Mouse (Mus musculus): ENCODE results near the gene Etv3.
"Not testable (repeated sequence)": the region's sequence is repeated elsewhere in the genome, so short reads cannot be mapped to it uniquely, and the experiment has no call there.

Etv3 gene

DNA sequence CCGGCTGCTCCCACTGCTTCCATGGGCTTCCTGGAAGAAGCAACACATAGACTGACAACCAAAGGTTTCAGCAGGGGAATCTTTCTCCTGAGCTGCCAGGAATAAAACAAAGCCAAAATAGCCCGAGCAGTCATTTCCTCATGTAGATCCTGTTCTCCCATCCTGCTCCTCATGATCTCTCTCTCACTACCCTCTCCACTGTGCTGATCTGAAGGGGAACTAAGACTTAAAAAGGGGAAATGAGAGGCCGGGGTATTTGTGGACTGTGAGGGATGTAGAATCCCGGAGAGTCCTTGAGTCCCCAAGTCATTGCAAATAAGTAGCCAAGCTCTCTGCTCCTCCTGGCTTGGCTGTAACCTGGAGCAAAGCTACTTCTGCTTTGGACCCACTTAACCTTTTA is 4.1 kb upstream of the Etv3 start:
- DNase-seq: no peak

DNA sequence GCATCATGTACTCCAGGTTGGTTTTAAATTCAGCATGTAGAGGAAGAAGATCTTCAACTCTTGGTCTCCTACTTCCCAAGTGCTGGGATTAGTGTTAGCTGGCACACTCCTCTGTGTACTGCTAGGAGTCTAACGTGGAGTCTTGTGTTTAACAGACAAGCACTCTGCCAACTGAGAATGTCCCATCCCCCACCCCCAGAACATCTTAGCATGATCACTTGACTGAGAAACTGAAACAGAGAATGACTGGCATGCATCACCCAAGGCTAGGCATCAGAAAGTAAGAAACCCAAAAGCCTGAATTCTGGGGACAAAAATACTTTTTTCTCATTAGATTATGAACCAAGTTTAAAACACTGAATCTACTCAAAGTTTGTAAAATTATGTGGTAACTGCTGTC is 3.4 kb upstream of the Etv3 start:
- no peak for DNase-seq

DNA sequence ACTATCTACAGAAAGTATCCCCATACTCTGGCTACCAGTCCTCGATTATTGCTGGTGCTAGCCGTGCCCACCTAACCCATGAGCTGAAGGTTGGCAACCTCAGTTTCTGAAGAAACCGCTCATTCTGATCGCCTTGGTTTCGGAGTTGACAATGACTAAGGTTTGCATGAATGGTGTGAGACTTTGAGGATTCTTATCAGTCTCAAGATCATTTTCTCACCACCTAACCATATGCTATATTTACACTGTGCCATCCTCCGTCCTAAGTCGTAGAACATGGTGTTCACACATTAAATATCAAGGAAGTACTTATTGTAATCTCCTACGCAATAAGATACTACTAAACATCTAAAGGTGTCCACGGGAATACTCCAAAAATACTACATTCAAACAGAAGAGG is 1.5 kb upstream of the Etv3 start:
- DNase-seq: no peak

DNA sequence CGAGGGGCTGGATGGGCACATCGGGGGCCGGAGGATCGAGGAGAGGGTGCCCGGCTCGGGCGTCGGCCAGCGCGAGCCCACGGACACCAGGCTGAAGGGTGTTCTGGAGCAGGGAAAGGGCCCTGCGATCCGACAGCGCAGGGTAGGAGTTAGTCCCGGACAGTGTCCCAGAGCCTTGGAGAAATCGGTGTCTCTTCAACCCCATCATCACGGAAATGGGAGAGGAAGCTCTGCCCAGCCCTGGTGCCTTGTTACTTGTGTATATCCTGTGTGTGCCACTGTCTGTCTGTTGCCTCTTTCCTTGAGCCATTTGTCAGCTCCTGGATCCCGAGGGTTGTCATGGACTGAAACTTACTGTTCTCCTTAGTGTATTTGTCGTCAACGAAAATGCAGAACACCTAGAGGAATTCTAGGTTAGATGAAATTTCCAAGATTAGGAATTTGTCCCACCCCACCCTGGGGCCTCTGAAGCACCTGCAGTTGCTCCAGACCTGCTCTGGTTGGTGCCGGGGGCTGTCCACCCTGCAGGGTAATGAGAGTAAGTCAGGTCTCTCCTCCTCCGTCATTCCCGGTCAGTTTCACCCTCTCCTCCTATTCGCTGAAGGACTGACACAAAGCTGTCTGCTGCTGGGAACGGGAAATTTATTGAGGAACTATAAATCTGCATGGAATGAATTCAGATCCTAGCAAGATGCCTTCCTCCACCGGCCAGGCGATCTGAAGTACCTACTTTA is 797 bp downstream of the Etv3 start:
- DNase-seq: no peak

DNA sequence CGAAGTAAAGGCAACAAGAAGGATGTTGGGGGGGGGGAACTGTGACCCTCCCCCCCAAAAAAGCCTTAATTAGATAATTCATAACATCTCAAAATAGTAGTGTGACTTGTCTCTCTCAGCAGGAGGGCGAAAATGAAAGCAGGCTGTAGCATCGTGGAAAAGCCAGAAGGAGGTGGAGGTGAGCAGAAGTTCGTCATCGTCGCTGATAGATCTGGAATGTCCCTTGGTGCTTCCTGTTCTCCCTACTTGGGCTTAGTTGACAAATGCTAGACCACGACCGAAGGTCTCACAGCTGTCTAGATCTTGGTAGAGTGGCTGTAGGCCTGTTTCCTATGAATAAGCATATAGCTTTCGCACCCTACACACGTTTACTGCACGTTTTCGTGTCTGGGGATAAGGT is 1.9 kb downstream of the Etv3 start:
- DNase-seq: no peak

DNA sequence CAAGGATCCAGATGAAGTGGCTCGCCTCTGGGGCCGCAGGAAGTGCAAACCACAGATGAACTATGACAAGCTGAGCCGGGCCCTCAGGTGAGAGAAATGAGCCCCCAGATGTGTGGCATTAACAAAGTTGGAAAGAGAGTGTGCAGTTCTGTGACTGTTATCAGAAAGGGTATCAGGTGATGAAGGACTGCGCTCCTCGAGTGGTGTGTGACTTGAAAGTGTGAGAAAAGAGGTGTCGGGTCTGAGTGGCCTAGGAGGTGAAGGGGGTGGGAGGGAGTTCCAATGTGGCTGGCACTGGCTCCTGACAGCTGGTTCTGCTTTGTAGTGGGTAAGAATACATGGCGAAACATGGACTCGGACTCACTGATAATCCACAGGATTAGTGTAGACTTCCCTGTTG is 2.8 kb downstream of the Etv3 start:
- peak; percentile 23 to 24 for DNase-seq

DNA sequence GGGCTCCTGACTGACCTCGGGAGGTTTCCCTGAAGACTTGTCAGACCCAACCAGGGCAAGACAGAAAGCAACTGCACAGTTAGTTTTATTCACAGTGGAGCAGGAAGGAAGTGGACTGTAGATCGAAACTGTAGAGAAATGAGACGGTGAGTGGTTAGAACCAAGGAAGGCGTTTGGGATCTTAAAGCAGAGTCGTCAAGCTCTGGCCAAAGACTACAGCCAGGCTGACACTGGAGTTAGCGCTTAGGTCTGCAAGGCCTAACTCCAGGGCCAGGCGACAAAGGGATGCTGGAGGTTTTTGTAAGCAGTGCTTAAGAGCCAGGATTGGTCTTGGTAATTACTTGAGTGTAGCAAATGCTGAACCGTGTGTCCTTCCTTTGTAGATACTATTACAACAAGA is 3.6 kb downstream of the Etv3 start:
- DNase-seq: no peak

DNA sequence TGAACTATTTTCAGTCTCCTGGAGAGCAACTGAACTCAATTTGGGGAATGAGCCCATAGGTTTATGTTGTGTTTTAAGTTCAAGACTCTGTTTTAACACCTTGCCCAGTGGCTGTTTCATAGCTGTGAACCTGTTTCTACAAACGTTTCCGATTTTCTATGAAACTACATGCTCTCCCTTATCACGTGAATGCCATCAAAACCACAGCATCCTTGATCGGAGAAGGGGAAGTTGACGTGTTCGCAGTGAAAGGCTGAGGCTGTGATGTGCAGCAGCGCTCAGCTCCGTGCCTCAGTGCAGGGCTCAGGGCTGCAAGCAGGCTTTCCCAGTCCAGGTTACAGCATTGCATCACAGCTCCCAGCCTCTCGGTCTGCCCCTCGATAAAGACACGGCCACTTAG is 4.4 kb downstream of the Etv3 start:
- peak; percentile 67 to 79 for DNase-seq

DNA sequence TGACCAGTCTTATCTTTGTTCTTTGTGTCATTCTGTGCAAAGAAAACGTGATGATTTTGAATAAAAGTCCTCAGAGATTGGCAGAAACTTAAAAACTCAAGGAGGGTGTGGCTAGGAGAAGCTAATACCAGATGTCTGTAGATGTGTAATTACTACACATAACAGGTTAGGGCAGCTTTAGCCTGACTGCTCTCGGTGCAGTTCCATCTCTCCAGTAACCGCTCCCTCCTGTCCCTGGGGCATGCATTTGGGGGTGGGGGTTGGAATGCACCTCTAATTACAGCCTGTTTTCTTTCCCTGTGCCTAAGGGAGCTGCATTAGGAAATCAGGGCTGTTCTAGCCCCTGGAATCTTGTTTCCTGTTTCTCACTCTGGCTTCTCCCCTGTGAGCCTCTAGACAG is 5.0 kb downstream of the Etv3 start:
- no peak for DNase-seq

DNA sequence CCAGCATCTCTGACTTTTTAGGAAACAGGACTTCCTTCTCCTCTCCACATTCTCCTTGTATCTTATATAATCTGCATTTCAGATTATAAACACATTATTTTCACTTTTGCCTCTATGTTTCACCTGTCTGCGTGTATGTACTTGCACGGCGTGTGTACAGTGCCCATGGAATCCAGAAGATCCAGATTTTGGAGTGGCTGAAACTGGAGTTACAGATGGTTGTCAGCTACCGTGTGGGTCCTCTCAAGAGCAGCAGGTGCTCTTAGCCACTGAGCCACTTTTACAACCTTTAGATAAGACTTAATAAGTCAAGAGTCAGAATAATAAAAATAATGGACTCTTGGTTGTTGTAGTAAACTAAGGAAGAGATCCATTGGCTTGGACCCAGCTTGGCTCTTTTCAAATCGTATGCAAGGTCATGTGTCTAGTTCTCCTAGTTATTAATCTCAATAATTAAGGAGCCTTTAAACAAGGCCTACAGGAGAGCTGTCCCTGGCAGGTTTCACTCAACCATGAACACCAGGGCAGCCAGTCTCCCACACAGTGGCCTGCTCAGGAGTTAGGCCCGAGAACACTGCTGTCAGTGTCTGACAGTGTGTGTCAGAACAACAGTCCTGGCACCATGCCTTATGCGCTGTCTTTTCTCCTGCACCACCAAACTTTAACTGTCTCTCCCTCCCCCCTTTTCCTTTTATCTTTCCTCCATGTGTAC is 8.6 kb downstream of the Etv3 start:
- no peak for DNase-seq

DNA sequence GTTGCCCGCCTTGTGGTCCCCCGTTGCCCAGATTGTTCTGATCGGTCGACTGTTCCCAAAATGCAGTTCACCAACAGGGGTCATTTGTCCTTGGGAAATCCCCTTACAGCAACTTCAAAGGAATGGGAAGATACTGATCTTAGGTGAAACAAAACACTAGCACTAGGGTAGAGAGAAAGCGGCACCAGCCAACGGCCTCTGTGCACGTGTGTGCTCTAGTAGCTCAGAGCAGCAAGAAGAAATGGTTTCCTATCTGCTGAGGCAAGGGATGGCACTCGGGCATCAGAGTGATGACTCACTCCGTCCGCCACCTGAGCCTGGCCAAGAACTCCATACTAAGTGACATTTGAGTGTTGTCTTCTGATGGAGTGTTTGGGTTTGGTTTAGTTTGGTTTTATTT is 12.8 kb downstream of the Etv3 start:
- peak in 1 of 2 experiments; percentile 37 for DNase-seq

DNA sequence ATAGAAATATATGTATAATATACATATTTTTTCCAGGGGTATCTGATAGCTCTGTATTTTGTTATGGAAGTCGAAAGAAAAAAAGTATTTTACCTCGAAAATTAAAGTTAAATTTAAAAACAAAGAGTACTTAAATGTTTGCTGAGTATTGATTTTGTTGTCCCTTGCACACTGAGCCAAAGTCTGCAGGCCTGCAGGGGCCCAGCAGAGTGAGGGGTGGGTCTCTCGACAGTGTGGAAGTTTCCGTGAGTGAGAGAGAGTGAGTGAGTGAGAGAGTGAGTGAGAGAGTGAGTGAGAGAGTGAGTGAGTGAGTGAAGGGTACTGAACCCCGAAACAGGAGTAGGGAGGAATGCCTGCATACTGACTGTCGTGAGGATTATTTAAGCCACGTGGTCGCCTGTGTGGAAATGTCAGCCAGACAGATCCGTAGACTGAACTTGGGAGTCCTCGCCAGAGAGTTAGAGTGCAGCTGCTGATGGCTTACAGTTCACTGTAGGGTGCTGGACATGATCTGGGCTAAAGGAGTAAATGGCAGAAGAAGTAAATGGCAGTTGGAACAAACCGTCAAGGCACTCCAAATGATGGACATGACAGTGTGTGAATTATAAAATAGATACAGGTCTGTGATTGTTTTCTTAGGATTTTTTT is 14.9 kb downstream of the Etv3 start:
- no peak for DNase-seq

DNA sequence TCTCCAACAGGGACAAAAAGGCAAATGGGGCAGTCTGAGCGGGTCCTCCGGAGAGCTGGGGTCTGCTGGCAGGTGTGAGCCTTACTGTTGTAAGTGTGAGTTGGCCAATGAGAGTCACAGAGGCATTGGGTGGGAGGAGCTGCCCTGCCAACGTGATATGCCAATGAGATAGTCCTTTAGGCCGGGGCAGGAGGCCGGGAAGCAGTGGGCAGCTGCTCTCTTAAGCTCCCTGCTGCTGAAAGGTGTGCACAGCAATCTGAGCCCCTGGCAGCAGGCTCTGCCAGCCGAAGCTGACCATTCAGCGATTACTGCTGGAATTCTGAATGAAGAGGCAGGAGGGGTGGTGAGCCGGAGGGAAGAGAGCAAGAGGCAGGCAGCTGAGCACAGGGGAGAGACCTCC is 15.5 kb downstream of the Etv3 start:
- no peak for DNase-seq

DNA sequence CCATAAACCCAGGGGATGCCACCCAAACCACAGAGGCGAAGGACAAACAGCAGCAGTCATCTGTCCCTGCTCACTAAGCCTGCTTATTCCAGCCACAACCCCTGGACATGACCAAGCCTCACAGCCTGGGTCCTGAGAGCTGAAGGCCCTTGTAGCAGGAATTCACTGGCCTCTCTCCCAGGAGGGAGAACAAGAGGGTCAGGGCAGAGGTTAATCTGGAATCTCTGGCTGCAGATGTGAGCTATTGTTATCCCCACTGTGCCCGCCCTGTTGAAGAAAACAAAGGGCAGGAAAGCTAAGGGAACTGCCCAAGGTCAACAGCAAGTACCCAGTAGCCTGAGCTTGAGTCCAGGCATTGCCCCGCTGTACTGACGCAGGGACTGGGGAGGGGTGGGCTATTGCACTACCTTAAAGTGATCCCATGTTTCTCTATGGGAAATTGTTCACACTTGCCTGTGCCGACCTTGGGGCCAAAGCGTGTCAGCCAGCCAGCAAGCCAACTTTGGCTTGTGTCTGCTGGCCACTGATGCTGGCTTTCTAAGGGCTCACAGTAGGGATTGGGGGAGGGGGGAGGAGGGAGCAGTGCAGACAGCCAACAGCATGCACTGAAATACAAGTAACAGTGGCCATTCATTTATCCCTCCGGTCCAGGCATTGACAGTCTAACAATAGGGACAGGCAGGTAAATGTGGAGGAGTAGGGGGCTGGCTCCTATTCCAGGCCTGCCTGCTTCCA is 17.4 kb downstream of the Etv3 start:
- DNase-seq: no peak

DNA sequence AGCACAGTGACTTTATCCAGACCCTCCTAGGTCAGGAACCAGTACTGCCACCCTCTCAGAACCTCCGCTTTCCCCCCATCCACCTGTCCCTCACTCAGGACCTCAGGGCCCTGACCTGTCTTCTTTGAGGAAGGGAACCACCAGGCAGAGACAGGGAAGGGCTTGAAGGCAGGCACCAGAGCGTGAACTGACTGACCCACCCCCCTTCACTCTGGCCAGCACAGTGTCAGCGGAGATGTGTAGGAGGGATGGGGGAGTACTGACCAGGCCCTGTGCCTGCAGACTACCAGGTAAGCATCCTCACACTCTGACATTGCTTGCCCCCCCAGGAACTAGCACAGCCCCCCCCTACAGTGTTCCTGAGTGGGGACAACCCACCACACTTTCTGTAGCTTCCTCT is 20.3 kb downstream of the Etv3 start:
- DNase-seq: no peak

DNA sequence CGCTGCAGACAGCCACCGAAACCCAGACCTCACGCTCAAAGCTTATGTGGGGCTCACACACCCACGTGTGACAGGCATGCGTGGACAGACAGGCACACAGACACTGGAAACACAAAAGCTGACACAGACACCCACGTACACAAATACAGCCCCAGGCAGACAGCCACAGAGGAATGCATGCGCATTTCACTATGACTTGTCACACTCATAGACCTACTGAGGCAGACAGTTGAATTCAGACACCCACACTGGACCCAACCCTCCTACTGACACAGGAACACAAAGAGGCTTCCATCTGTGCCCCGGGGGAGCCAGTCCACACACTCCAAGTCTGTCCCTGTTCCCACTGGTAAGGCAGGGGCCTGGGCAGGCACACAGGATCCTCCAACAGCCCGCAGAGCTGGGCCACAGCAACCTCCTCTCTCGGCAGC is 21.1 kb downstream of the Etv3 start:
- DNase-seq: no peak

DNA sequence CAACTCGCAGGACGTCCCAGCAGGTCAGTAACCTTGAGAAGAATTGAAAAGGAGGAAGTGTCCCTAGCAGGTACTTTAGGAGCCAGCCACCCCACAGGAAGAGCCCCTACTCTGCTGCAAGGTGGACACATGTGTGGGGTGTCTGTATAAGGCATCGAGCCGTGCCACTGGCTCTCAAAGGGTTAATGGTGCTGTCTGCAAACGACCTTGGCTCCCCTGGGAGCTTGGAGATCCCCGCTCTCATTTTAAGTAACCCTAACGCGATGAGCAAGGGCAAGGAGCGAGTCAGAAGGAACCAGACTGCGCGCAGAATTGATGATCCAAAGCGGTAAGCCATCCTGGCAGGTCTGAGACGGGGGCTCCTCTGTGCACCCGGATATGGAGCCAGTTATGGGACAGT is 24.7 kb downstream of the Etv3 start:
- no peak for DNase-seq

DNA sequence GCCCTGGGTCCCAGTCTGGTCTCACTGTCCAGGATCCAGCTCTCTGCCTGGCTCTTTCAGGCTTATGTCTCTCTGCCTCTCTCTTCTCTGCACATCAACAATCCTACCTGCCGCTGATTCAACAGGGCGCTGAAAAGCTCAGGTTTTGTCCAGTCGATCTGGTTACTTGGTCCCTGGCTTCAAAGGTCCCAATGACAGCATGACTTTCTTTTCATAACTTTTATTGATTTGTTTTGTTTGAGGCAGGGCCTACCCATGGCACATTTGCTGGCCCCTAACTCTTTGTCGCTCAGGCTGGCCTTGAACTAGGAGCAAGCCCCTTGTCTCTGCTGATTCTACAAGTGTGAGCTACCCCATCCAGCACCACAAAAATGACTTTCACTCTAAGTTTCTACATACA is 27.1 kb downstream of the Etv3 start:
- no peak for DNase-seq

DNA sequence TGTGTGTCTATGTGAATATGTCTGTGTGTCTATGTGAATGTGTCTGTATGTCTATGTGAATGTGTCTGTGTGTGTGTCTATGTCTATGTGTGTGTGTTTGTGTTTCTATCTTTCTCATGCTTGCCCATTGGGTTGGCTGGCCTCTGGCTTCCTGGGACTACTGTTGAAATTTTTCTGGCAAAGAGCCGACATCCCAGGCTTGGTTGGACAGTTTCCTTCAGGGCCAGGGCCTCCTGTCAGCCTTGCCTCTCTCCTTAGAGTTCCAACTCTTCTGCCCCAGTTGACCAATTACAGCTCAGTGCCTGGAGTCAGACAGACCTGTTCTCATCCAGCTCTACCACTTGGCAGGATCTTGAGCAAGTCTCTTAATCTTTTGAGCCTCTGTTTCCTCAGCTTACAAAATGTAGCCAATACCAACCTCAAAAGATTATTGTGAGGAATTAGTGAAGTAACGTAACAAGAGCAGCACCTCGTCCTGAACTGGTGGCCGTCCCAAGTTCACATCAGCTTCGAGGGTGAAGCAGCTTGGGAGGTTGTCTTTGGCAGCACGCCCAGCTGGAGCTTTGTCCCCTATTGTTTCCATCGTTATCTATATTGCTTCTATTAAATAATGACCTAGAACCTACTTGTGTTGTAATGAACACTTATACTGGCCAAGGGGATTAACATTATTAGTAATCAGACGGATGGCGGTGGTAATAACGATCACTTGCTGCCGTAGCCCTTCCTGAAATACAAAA is 28.2 kb downstream of the Etv3 start:
- DNase-seq: no peak

DNA sequence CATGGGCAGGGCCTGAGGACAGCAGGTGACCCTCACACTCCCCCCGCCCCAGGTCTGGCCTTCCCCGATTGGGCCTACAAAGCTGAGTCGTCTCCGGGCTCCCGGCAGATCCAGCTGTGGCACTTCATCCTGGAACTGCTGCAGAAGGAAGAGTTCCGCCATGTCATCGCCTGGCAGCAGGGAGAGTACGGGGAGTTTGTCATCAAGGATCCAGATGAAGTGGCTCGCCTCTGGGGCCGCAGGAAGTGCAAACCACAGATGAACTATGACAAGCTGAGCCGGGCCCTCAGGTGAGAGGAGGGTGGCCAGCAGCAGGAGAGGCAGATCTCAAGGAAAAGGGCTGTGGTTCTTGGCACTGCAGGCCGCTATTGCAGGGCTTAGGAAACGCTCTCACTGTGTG is 29.7 kb downstream of the Etv3 start:
- DNase-seq: not testable (repeated sequence)

DNA sequence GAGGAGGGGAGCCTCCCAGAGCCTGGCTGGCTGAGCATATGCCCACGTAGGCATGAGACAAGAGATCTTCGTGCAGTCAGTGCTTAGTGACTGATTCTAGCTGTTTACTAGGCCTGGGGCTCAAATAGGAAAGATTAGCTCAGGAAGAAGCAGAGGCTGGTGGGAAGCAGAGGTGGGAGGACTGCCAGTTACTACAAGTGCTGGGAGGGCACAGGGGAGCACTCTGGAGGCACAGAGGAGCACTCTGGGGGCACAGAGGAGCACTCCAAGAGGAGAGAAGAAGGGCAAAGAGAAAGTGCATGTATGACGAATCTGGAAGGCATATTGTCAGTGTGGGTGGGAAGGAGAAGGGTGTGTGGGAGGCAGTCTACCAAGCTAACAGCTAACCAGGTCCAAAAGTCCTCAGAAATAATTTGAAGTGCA is 30.9 kb downstream of the Etv3 start:
- DNase-seq: no peak

DNA sequence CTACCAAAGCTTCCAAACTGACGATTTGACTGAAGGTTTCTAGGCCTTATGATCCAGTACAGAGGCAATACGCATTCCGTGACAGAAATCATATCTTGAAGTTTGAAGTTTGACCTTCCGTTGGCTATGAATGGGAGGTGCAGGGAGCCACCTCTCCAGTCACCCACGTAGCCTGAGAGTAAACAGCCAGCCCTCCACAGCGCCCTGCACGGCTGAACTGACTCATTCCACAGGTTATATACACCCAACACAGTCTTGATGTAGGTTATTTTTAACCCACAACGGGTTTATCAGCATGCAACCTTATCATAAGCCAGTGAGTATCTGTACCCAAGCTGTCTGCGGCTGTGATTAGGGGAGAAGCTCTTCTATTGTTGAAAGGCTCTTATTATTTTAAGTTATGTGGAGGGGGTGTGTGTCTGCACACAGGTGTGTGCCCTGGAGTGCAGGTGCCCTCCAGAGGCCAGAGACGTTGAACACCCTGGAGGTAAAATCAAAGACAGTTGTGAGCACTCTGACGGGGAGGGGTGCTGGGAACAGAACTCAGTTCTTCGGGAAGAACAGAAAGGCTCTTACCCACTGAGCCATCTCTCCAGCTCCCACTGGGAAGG is 31.6 kb downstream of the Etv3 start:
- DNase-seq: no peak
